9 mouse cellular contexts compared by ENCODE assay signal in the genomic region with DNA sequence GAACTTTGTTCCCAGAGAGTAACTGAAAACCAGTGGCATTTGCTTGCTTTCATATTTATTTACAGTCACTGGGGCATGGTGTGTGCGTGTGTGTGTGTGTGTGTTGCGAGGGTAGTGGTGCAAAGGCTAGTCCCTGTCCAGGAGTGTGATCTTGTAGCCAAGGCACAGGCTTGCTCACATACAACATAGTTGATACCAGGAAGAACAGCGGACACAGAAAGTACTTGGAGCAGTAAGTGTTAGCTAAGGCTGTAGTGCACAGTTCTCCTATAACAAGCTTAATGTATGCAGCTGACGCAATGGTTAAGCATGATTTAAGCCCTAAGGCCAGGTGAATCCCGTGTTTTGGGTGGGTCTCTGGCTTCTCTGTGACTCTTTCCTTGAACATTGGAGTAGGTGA. TPM values are rescaled to one million over a fixed set of nuclear protein-coding genes. Genes with fewer than 3 reads are reported as not detected.
DNase-seq lines count a peak whose midpoint lies in the region; ATAC-seq and TF ChIP-seq lines count a peak whose summit lies in the region.
"Not testable (repeated sequence)": the region's sequence is repeated elsewhere in the genome, so short reads cannot be mapped to it uniquely, and the experiment has no call there.
"Had no signal": no experiment of that assay in that cellular context is flagged by ENCODE, and none has a peak within 500 bp of the region (broad histone marks: within the 10 kb centered on the region; RNA-seq: fewer than 3 reads in every experiment).

No protein-coding gene starts in this region.

- not testable (repeated sequence) for ATAC-seq in forebrain, embryonic 16.5 days
- ATAC-seq in hindbrain, embryonic 11.5 days (ENCODE audit: low FRiP score): 0 out of 2 replicates have a peak, but pooled peaks have one; percentile 4
- ATAC-seq in kidney, embryonic 16.5 days (ENCODE audit: low FRiP score, low TSS enrichment): peak; percentile 13; the same call in 1 of the 2 replicates
- ATAC-seq in liver, embryonic 15.5 days (ENCODE audit: insufficient read depth): peak; percentile 7
- ATAC-seq in midbrain, embryonic 14.5 days (ENCODE audit: low FRiP score, low TSS enrichment): 0 out of 2 replicates have a peak, but pooled peaks have one; percentile 9

- H3K4me3 ChIP-seq in forebrain, embryonic 16.5 days (replicated peaks; ENCODE audit: low read length): peak overlapping the region; percentile 52
- peak overlapping the region; percentile 41 for H3K4me3 ChIP-seq in hindbrain, embryonic 11.5 days (ENCODE audit: low read depth, low read length)
- peak overlapping the region; percentile 55 for H3K4me3 ChIP-seq in kidney, embryonic 16.5 days (ENCODE audit: low read length)
- H3K4me3 ChIP-seq in liver, embryonic 15.5 days (replicated peaks): peak overlapping the region; percentile 64
- H3K4me3 ChIP-seq in midbrain, embryonic 14.5 days (replicated peaks; ENCODE audit: low read depth, low read length): peak overlapping the region; percentile 43
- peak overlapping the region; percentile 40 for H3K4me3 ChIP-seq in spleen, adult 2 months (ENCODE audit: extremely low read depth, insufficient read depth, insufficient read length)

- peak overlapping the region; percentile 56 for H3K4me2 ChIP-seq in forebrain, embryonic 16.5 days (ENCODE audit: low read length)
- H3K4me2 ChIP-seq in hindbrain, embryonic 11.5 days (replicated peaks; ENCODE audit: low read depth, low read length): peak overlapping the region; percentile 35
- peak overlapping the region; percentile 51 for H3K4me2 ChIP-seq in kidney, embryonic 16.5 days (replicated peaks; ENCODE audit: low read depth, low read length)
- H3K4me2 ChIP-seq in liver, embryonic 15.5 days: peak overlapping the region; percentile 83
- H3K4me2 ChIP-seq in midbrain, embryonic 14.5 days (ENCODE audit: low read length): peak overlapping the region; percentile 59

- H3K4me1 ChIP-seq in forebrain, embryonic 16.5 days (replicated peaks; ENCODE audit: control insufficient read depth, insufficient read depth, low read length); hindbrain, embryonic 11.5 days (replicated peaks; ENCODE audit: control insufficient read depth, insufficient read depth, low read length); kidney, embryonic 16.5 days (ENCODE audit: insufficient read depth, low read length); liver, embryonic 15.5 days (replicated peaks); midbrain, embryonic 14.5 days (ENCODE audit: control insufficient read depth, insufficient read depth, low read length); spleen, adult 2 months (ENCODE audit: control insufficient read depth, insufficient read depth, insufficient read length): not testable (repeated sequence)

- DNase-seq in CD4-positive, CD25-positive, alpha-beta regulatory T cell, adult 2 months (ENCODE audit: low read depth, low spot score): peak; percentile 17
- DNase-seq in embryo, embryonic 10.5 days (ENCODE audit: low spot score): peak; percentile 9
- peak; percentile 7 for DNase-seq in hindbrain, embryonic 11.5 days (ENCODE audit: low spot score)
- DNase-seq in midbrain, embryonic 14.5 days: peak; percentile 1
- not testable (repeated sequence) for DNase-seq in spleen, adult 2 months (ENCODE audit: low read depth in 1 of 2, low spot score in 2 of 2)

- 14% methylated on average over 4 of the region's 5 CpGs for WGBS in forebrain, embryonic 16.5 days
- WGBS in hindbrain, embryonic 11.5 days: 29% methylated on average over 5 of the region's 5 CpGs
- 11% methylated on average over 4 of the region's 5 CpGs for WGBS in kidney, embryonic 16.5 days
- 26% methylated on average over 5 of the region's 5 CpGs for WGBS in liver, embryonic 15.5 days (ENCODE audit: insufficient replicate concordance)
- WGBS in midbrain, embryonic 14.5 days: 13% methylated on average over 4 of the region's 5 CpGs
- WGBS in spleen, adult 2 months: 24% methylated on average over 5 of the region's 5 CpGs

- not testable (repeated sequence) for H3K27me3 ChIP-seq in forebrain, embryonic 16.5 days (replicated peaks; ENCODE audit: control insufficient read depth, insufficient read depth, low read length); hindbrain, embryonic 11.5 days (ENCODE audit: control insufficient read depth, insufficient read depth, low read length); kidney, embryonic 16.5 days (ENCODE audit: insufficient read depth, low read length); liver, embryonic 15.5 days; midbrain, embryonic 14.5 days (ENCODE audit: control insufficient read depth, insufficient read depth, low read length); spleen, adult 2 months (ENCODE audit: control insufficient read depth, insufficient read depth, low read length)

- TF ChIP-seq POLR2A in spleen, adult 2 months (IDR thresholded peaks at IDR 0.05; ENCODE audit: low read depth, low read length): not testable (repeated sequence)

- TF ChIP-seq CTCF in spleen, adult 2 months (IDR thresholded peaks at IDR 0.05; ENCODE audit: extremely low read depth, insufficient read depth, insufficient read length, insufficient replicate concordance): not testable (repeated sequence)

- H3K36me3 ChIP-seq in forebrain, embryonic 16.5 days (ENCODE audit: control insufficient read depth, insufficient read depth); hindbrain, embryonic 11.5 days (ENCODE audit: control insufficient read depth, insufficient read depth, low read length); kidney, embryonic 16.5 days (ENCODE audit: insufficient read depth, low read length); liver, embryonic 15.5 days (replicated peaks); midbrain, embryonic 14.5 days (ENCODE audit: control insufficient read depth, insufficient read depth, low read length); spleen, adult 2 months (ENCODE audit: control insufficient read depth, insufficient read depth, low read length): not testable (repeated sequence)

- H3K9me3 ChIP-seq in forebrain, embryonic 16.5 days (ENCODE audit: control insufficient read depth, low read length); hindbrain, embryonic 11.5 days (ENCODE audit: control insufficient read depth, low read length); kidney, embryonic 16.5 days (ENCODE audit: low read length); liver, embryonic 15.5 days (replicated peaks); midbrain, embryonic 14.5 days (ENCODE audit: control insufficient read depth, low read length): not testable (repeated sequence)

- not testable (repeated sequence) for H3K9ac ChIP-seq in forebrain, embryonic 16.5 days (replicated peaks; ENCODE audit: low read depth, low read length); midbrain, embryonic 14.5 days (replicated peaks; ENCODE audit: low read length)
- H3K9ac ChIP-seq in hindbrain, embryonic 11.5 days (ENCODE audit: low read depth, low read length): peak overlapping the region; percentile 64; the same call in 1 of the 2 replicates
- H3K9ac ChIP-seq in kidney, embryonic 16.5 days (replicated peaks; ENCODE audit: low read length): peak overlapping the region; percentile 72
- peak overlapping the region; percentile 63 for H3K9ac ChIP-seq in liver, embryonic 15.5 days

- not testable (repeated sequence) for H3K27ac ChIP-seq in forebrain, embryonic 16.5 days (ENCODE audit: low read length); hindbrain, embryonic 11.5 days (ENCODE audit: low read depth, low read length); kidney, embryonic 16.5 days (ENCODE audit: low read length); liver, embryonic 15.5 days (replicated peaks); midbrain, embryonic 14.5 days (replicated peaks; ENCODE audit: low read depth, low read length); spleen, adult 2 months (ENCODE audit: insufficient read depth, low read length)

RNA-seq across cellular contexts. Expression of a gene that starts 0.7 kb away (rescaled TPM):
- 0.25 and 0.31 TPM in 2 replicates for polyA plus RNA-seq in forebrain, embryonic 16.5 days (2015; fragmentation: Nextera tagmentation; extraction: Ambion mirVana)
- 0.18 TPM in 1 of 2 replicates, not detected in the other for polyA plus RNA-seq in hindbrain, embryonic 11.5 days (2014; fragmentation: Nextera tagmentation; extraction: Ambion mirVana)
- polyA plus RNA-seq in kidney, embryonic 16.5 days (2015; fragmentation: Nextera tagmentation; extraction: Ambion mirVana): 0.33 and 0.75 TPM in 2 replicates
- 0.07 TPM in 1 of 2 replicates, not detected in the other for polyA plus RNA-seq in liver, embryonic 15.5 days (2015; fragmentation: Nextera tagmentation; extraction: Ambion mirVana)
- 0.31 TPM in 1 of 2 replicates, not detected in the other for polyA plus RNA-seq in midbrain, embryonic 14.5 days (2014; fragmentation: Nextera tagmentation; extraction: Ambion mirVana)
- 0.70 TPM in 1 of 2 replicates, not detected in the other for polyA plus RNA-seq in spleen, adult 2 months (2012; rRNA removed)

RNA-seq across cellular contexts. Expression of a gene that starts 8.9 kb away (rescaled TPM):
- polyA plus RNA-seq in forebrain, embryonic 16.5 days (2015; fragmentation: Nextera tagmentation; extraction: Ambion mirVana): 83.1 and 87.9 TPM in 2 replicates
- polyA plus RNA-seq in hindbrain, embryonic 11.5 days (2014; fragmentation: Nextera tagmentation; extraction: Ambion mirVana): 115 TPM in 2 replicates
- 319 and 386 TPM in 2 replicates for polyA plus RNA-seq in kidney, embryonic 16.5 days (2015; fragmentation: Nextera tagmentation; extraction: Ambion mirVana)
- polyA plus RNA-seq in liver, embryonic 15.5 days (2015; fragmentation: Nextera tagmentation; extraction: Ambion mirVana): 131 and 133 TPM in 2 replicates
- 62.1 and 64.3 TPM in 2 replicates for polyA plus RNA-seq in midbrain, embryonic 14.5 days (2014; fragmentation: Nextera tagmentation; extraction: Ambion mirVana)
- 83.8 and 105 TPM in 2 replicates for polyA plus RNA-seq in spleen, adult 2 months (2012; rRNA removed)

RNA-seq across cellular contexts. Expression of a gene that starts 18.4 kb away (rescaled TPM):
- 47.7 and 51.7 TPM in 2 replicates for polyA plus RNA-seq in forebrain, embryonic 16.5 days (2015; fragmentation: Nextera tagmentation; extraction: Ambion mirVana)
- 57.1 TPM in 2 replicates for polyA plus RNA-seq in hindbrain, embryonic 11.5 days (2014; fragmentation: Nextera tagmentation; extraction: Ambion mirVana)
- 58.2 and 59.7 TPM in 2 replicates for polyA plus RNA-seq in kidney, embryonic 16.5 days (2015; fragmentation: Nextera tagmentation; extraction: Ambion mirVana)
- 13.1 and 13.5 TPM in 2 replicates for polyA plus RNA-seq in liver, embryonic 15.5 days (2015; fragmentation: Nextera tagmentation; extraction: Ambion mirVana)
- polyA plus RNA-seq in midbrain, embryonic 14.5 days (2014; fragmentation: Nextera tagmentation; extraction: Ambion mirVana): 63.8 and 70.2 TPM in 2 replicates
- 10.6 and 11.4 TPM in 2 replicates for polyA plus RNA-seq in spleen, adult 2 months (2012; rRNA removed)

RNA-seq across cellular contexts. Expression of a gene that starts 30.9 kb away (rescaled TPM):
- polyA plus RNA-seq in forebrain, embryonic 16.5 days (2015; fragmentation: Nextera tagmentation; extraction: Ambion mirVana): 54.9 and 56.1 TPM in 2 replicates
- 50.5 and 50.8 TPM in 2 replicates for polyA plus RNA-seq in hindbrain, embryonic 11.5 days (2014; fragmentation: Nextera tagmentation; extraction: Ambion mirVana)
- 60.4 and 60.6 TPM in 2 replicates for polyA plus RNA-seq in kidney, embryonic 16.5 days (2015; fragmentation: Nextera tagmentation; extraction: Ambion mirVana)
- 11.6 and 13.4 TPM in 2 replicates for polyA plus RNA-seq in liver, embryonic 15.5 days (2015; fragmentation: Nextera tagmentation; extraction: Ambion mirVana)
- 53.3 and 55.9 TPM in 2 replicates for polyA plus RNA-seq in midbrain, embryonic 14.5 days (2014; fragmentation: Nextera tagmentation; extraction: Ambion mirVana)
- 9.0 and 9.5 TPM in 2 replicates for polyA plus RNA-seq in spleen, adult 2 months (2012; rRNA removed)

RNA-seq across cellular contexts. Expression of a gene that starts 46.0 kb away (rescaled TPM):
- polyA plus RNA-seq in forebrain, embryonic 16.5 days (2015; fragmentation: Nextera tagmentation; extraction: Ambion mirVana): 0.77 TPM in 1 of 2 replicates, not detected in the other
- not detected in 2 replicates for polyA plus RNA-seq in hindbrain, embryonic 11.5 days (2014; fragmentation: Nextera tagmentation; extraction: Ambion mirVana)
- polyA plus RNA-seq in kidney, embryonic 16.5 days (2015; fragmentation: Nextera tagmentation; extraction: Ambion mirVana): 0.33 TPM in 1 of 2 replicates, not detected in the other
- 0.20 TPM in 1 of 2 replicates, not detected in the other for polyA plus RNA-seq in liver, embryonic 15.5 days (2015; fragmentation: Nextera tagmentation; extraction: Ambion mirVana)
- 0.49 TPM in 1 of 2 replicates, not detected in the other for polyA plus RNA-seq in midbrain, embryonic 14.5 days (2014; fragmentation: Nextera tagmentation; extraction: Ambion mirVana)
- polyA plus RNA-seq in spleen, adult 2 months (2012; rRNA removed): not detected in 2 replicates
- polyA plus RNA-seq: gonadal fat pad, adult 2 months had no signal
